Mouse (Mus musculus) erythroblast, embryonic 14.5 days (primary cell): Measurements from ENCODE around the gene Zp3r. TPM values are rescaled to one million over a fixed set of nuclear protein-coding genes. Genes with fewer than 3 reads are reported as not detected.

Experiments
- H3K27me3 ChIP-seq: 2 replicates; pipeline ENCODE4 v1.6.1; 2012; ENCODE audit warnings: inconsistent platforms; ENCODE audit not compliant: control insufficient read depth
- H3K36me3 ChIP-seq: 2 replicates; pipeline ENCODE4 v1.6.1; 2012; ENCODE audit warnings: mild to moderate bottlenecking, inconsistent platforms; ENCODE audit not compliant: control insufficient read depth
- H3K4me1 ChIP-seq: 2 replicates; pipeline ENCODE4 v1.6.1; 2012; ENCODE audit warnings: inconsistent platforms; ENCODE audit not compliant: control insufficient read depth
- H3K4me3 ChIP-seq: replicated peaks from 2 replicates; pipeline ENCODE3; 2012; ENCODE audit warnings: moderate library complexity, mild to moderate bottlenecking, inconsistent platforms
- H3K9me3 ChIP-seq: 2 replicates; pipeline ENCODE4 v1.6.1; 2012; ENCODE audit warnings: low read length, inconsistent platforms, mixed read lengths; ENCODE audit not compliant: control insufficient read depth
- GATA1 ChIP-seq: IDR thresholded peaks from 2 replicates; pipeline ENCODE4 v1.6.1; 2012; ENCODE audit warnings: low read length, inconsistent platforms, mixed read lengths
- TAL1 ChIP-seq: IDR thresholded peaks from 3 replicates; pipeline ENCODE4 v1.6.1; 2012; ENCODE audit warnings: low read length, inconsistent platforms, mixed read lengths
- polyA plus RNA-seq: library from polyadenylated mRNA; stranded (reverse); fragments of >175 nt; gene quantifications from 2 replicates; pipeline ENCODE4 v1.2.3, GENCODE M21; 2012

The Zp3r gene
- polyA plus RNA-seq, 1 experiment = not detected

- no peaks in the 10 kb centered on the region for H3K36me3 ChIP-seq
- no peaks in the 10 kb centered on the region for H3K4me1 ChIP-seq
- TF ChIP-seq GATA1 = no peak
- no peak for TF ChIP-seq TAL1
- H3K4me3 ChIP-seq = no peak overlapping the region
- H3K27me3 ChIP-seq = no peaks in the 10 kb centered on the region
- no peaks in the 10 kb centered on the region for H3K9me3 ChIP-seq
Measured at GRCm38 (mm10) chr1:130588659-130589058, 40.8 kb downstream of the Zp3r start.

GRCm38 (mm10) chr1:130576389-130576788 is 53.0 kb downstream of the Zp3r start:
- Histone ChIP-seq H3K9me3 (no peaks in the 10 kb centered on the region), H3K36me3 (no peaks in the 10 kb centered on the region), H3K27me3 (no peaks in the 10 kb centered on the region), H3K4me1 (peaks cover 2% of the 10 kb centered on the region; the same call in 1 of the 2 replicates), H3K4me3 (no peak overlapping the region)
- no peak for TF ChIP-seq GATA1
- no peak for TF ChIP-seq TAL1

- Histone ChIP-seq H3K4me1 (peaks cover 2% of the 10 kb centered on the region; the same call in 1 of the 2 replicates), H3K9me3 (no peaks in the 10 kb centered on the region), H3K27me3 (no peaks in the 10 kb centered on the region), H3K4me3 (no peak overlapping the region), H3K36me3 (no peaks in the 10 kb centered on the region)
- TF ChIP-seq TAL1 = no peak
- no peak for TF ChIP-seq GATA1
Measured at GRCm38 (mm10) chr1:130575962-130576361, 53.5 kb downstream of the Zp3r start.

- Histone ChIP-seq H3K36me3 (no peaks in the 10 kb centered on the region), H3K9me3 (no peaks in the 10 kb centered on the region), H3K4me3 (no peak overlapping the region), H3K4me1 (peaks cover 2% of the 10 kb centered on the region), H3K27me3 (no peaks in the 10 kb centered on the region)
- no peak for TF ChIP-seq TAL1
- no peak for TF ChIP-seq GATA1
Measured at GRCm38 (mm10) chr1:130551407-130552249, 77.8 kb downstream of the Zp3r start.

- Histone ChIP-seq H3K4me3 (no peak overlapping the region), H3K36me3 (no peaks in the 10 kb centered on the region), H3K4me1 (peaks cover 2% of the 10 kb centered on the region), H3K27me3 (no peaks in the 10 kb centered on the region), H3K9me3 (no peaks in the 10 kb centered on the region)
- no peak for TF ChIP-seq GATA1
- TF ChIP-seq TAL1 = no peak
Measured at GRCm38 (mm10) chr1:130550242-130551167, 78.9 kb downstream of the Zp3r start.

GRCm38 (mm10) chr1:130549698-130550097 is 79.7 kb downstream of the Zp3r start:
- H3K4me3 ChIP-seq = no peak overlapping the region
- TF ChIP-seq GATA1 (no peak), TAL1 (no peak)
- no peaks in the 10 kb centered on the region for H3K36me3 ChIP-seq
- H3K4me1 ChIP-seq = peaks cover 2% of the 10 kb centered on the region
- H3K9me3 ChIP-seq = no peaks in the 10 kb centered on the region
- H3K27me3 ChIP-seq = no peaks in the 10 kb centered on the region

- TF ChIP-seq TAL1 = no peak
- TF ChIP-seq GATA1 = no peak
- Histone ChIP-seq H3K4me1 (peaks cover 2% of the 10 kb centered on the region), H3K27me3 (no peaks in the 10 kb centered on the region), H3K36me3 (no peaks in the 10 kb centered on the region), H3K9me3 (no peaks in the 10 kb centered on the region), H3K4me3 (no peak overlapping the region)
Measured at GRCm38 (mm10) chr1:130549160-130549559, 80.3 kb downstream of the Zp3r start.

- H3K36me3 ChIP-seq = no peaks in the 10 kb centered on the region
- peak overlapping the region; percentile 45 for H3K4me3 ChIP-seq
- H3K9me3 ChIP-seq = no peaks in the 10 kb centered on the region
- H3K27me3 ChIP-seq = no peaks in the 10 kb centered on the region
- no peak for TF ChIP-seq GATA1
- TF ChIP-seq TAL1 = no peak
- peaks cover 2% of the 10 kb centered on the region for H3K4me1 ChIP-seq
Measured at GRCm38 (mm10) chr1:130547674-130548429, 81.6 kb downstream of the Zp3r start.

Other genes starting within 250 kb of the Zp3r start
- gene Cd55b, start 206.6 kb downstream of the Zp3r start, polyA plus RNA-seq = not detected in 2 replicates
- gene Cd55, start 166.9 kb downstream of the Zp3r start, polyA plus RNA-seq = 0.63 and 0.90 TPM in 2 replicates
- not detected in 2 replicates for gene C4bp, start 32.0 kb upstream of the Zp3r start, polyA plus RNA-seq
- not detected in 2 replicates for gene Gm29427, start 86.2 kb upstream of the Zp3r start, polyA plus RNA-seq
- 0.54 and 0.58 TPM in 2 replicates for gene Yod1, start 87.7 kb upstream of the Zp3r start, polyA plus RNA-seq
- 0.28 and 0.32 TPM in 2 replicates for gene Pfkfb2, start 99.6 kb upstream of the Zp3r start, polyA plus RNA-seq
- 5.3 and 6.5 TPM in 2 replicates for gene AA986860, start 102.4 kb upstream of the Zp3r start, polyA plus RNA-seq
- gene Fcamr, start 171.3 kb upstream of the Zp3r start, polyA plus RNA-seq = not detected in 2 replicates
- gene Pigr, start 197.1 kb upstream of the Zp3r start, polyA plus RNA-seq = 0.01 TPM in 1 of 2 replicates, not detected in the other
- gene Fcmr, start 236.0 kb upstream of the Zp3r start, polyA plus RNA-seq = 0.04 TPM in 1 of 2 replicates, not detected in the other